Mouse (Mus musculus) liver, postnatal 0 days (tissue): ENCODE data around the gene Csnk1d. TPM values are rescaled to one million over a fixed set of nuclear protein-coding genes. Genes with fewer than 3 reads are reported as not detected.

ENCODE experiments used
- ATAC-seq: fragments of 200-750 bp; cut with Nextera tagmentation; 2 replicates; pipeline ENCODE4 v1.8.0; 2017; ENCODE audit warnings: mild to moderate bottlenecking, moderate library complexity
- DNase-seq: peaks from one replicate; pipeline ENCODE4 v3.0.0-alpha.2; 2016
- H3K27ac ChIP-seq: fragments of 300-500 bp; sonication (generic); 2 replicates; pipeline ENCODE4 v1.5.1; 2014; ENCODE audit warnings: antibody characterized with exemption, moderate library complexity, mild to moderate bottlenecking, low read depth
- H3K27me3 ChIP-seq: fragments of 300-500 bp; sonication (generic); 2 replicates; pipeline ENCODE4 v1.6.1; 2014; ENCODE audit warnings: low read length, control low read depth, mixed read lengths; ENCODE audit not compliant: insufficient read depth
- H3K36me3 ChIP-seq: fragments of 300-500 bp; sonication (generic); replicated peaks from 2 replicates; pipeline ENCODE4 v1.6.1; 2014; ENCODE audit warnings: mild to moderate bottlenecking, control low read depth, low read length, moderate library complexity, mixed read lengths; ENCODE audit not compliant: insufficient read depth
- H3K4me1 ChIP-seq: fragments of 300-500 bp; sonication (generic); 2 replicates; pipeline ENCODE4 v1.6.1; 2014; ENCODE audit warnings: antibody characterized with exemption, mild to moderate bottlenecking, control low read depth; ENCODE audit not compliant: insufficient read depth
- H3K4me2 ChIP-seq: fragments of 300-500 bp; sonication (generic); 2 replicates; pipeline ENCODE4 v1.6.1; 2014; ENCODE audit warnings: low read depth, mild to moderate bottlenecking, low read length, moderate library complexity, mixed read lengths
- H3K4me3 ChIP-seq: fragments of 300-500 bp; sonication (generic); 2 replicates; pipeline ENCODE4 v1.5.1; 2014; ENCODE audit warnings: low read depth, low read length
- H3K9ac ChIP-seq: fragments of 300-500 bp; sonication (generic); replicated peaks from 2 replicates; pipeline ENCODE4 v1.6.1; 2014; ENCODE audit warnings: mild to moderate bottlenecking, moderate library complexity
- H3K9me3 ChIP-seq: fragments of 300-500 bp; sonication (generic); 2 replicates; pipeline ENCODE4 v1.6.1; 2016; ENCODE audit warnings: mild to moderate bottlenecking, control low read depth, low read length, mixed read lengths
- CTCF ChIP-seq: sonication (generic); IDR thresholded peaks from 2 replicates; pipeline ENCODE4 v1.5.1; 2016; ENCODE audit warnings: antibody characterized with exemption, low read depth
- EP300 ChIP-seq: IDR thresholded peaks from 2 replicates; pipeline ENCODE4 v1.6.1; 2016; ENCODE audit warnings: antibody characterized with exemption, low read depth, mild to moderate bottlenecking
- WGBS: fragments of 180-500 bp; shearing (Covaris S2); extraction: QIAGEN DNeasy Blood & Tissue Kit; methylation state at CpG from one replicate; pipeline ENCODE4 v1.1.7; 2014; ENCODE audit not compliant: insufficient replicate concordance; 5-methylcytosine and 5-hydroxymethylcytosine counted together
- polyA plus RNA-seq: library from polyadenylated mRNA; unstranded; fragments of >200 nt; fragmentation: Nextera tagmentation; extraction: Ambion mirVana; gene quantifications from 2 replicates; pipeline ENCODE4 v1.2.1, GENCODE M21; 2015

The Csnk1d gene
- polyA plus RNA-seq, 1 experiment from 2014 or later, result 30.0 TPM

DNA sequence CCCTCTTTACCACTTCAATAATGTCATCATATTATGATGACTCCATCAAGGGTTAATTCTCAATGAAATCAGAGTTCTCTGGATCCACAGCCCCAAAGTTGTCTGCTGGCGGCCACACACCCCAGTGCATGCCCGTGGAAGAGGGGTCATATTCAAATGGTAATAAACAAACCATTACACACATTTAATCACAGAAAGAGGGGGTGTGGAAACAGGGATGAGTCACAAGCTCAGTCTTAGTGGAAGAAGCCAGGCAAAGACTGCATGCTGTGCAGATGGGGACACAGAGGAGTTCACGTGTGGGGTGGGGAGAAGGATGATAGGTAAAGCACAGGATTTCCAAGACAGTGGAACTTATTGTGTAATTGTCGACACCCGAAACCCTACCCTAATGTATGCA is 13.2 kb upstream of the Csnk1d start:
- no peak for DNase-seq
- no peak for ATAC-seq
- no peak overlapping the region for H3K27ac ChIP-seq

DNA sequence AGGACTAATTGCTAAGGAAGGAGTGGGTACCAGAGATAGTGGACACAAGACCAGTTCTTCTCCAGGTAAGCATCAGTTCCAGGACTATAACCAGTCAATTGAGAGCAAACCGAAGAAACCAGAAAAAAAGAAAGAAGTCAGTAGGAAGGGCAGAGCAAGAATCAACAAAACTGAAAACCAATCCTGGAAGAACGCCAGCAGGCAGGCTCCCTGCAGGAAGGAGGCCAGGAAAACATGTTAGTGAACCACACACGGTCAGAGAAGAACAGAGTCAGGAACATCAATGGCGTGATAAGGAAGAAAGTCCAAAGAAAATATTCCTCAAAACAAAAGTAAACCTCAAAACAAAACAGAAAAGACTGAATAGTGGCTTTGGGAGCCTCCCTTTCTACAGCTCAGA is 10.8 kb upstream of the Csnk1d start:
- H3K4me3 ChIP-seq, result no peak overlapping the region
- 41% methylated on average over 4 of the region's 4 CpGs for WGBS
- H3K4me2 ChIP-seq, result no peak overlapping the region
- H3K27me3 ChIP-seq, result no peaks in the 10 kb centered on the region
- no peaks in the 10 kb centered on the region for H3K36me3 ChIP-seq
- peaks cover 4% of the 10 kb centered on the region for H3K4me1 ChIP-seq
- H3K27ac ChIP-seq, result no peak overlapping the region
- DNase-seq (no peak), ATAC-seq (no peak)
- H3K9ac ChIP-seq, result no peak overlapping the region
- no peak for TF ChIP-seq CTCF
- TF ChIP-seq EP300, result no peak
- H3K9me3 ChIP-seq, result no peaks in the 10 kb centered on the region

More for the DNA sequence above, 13.2 kb upstream of the Csnk1d start:
- H3K9ac ChIP-seq, result no peak overlapping the region
- H3K9me3 ChIP-seq, result no peaks in the 10 kb centered on the region
- no peaks in the 10 kb centered on the region for H3K27me3 ChIP-seq
- H3K36me3 ChIP-seq, result no peaks in the 10 kb centered on the region
- H3K4me2 ChIP-seq, result no peak overlapping the region
- no peak overlapping the region for H3K4me3 ChIP-seq
- no peak for TF ChIP-seq EP300
- no peak for TF ChIP-seq CTCF
- H3K4me1 ChIP-seq, result peaks cover 4% of the 10 kb centered on the region
- WGBS, result 61% methylated on average over 5 of the region's 5 CpGs

DNA sequence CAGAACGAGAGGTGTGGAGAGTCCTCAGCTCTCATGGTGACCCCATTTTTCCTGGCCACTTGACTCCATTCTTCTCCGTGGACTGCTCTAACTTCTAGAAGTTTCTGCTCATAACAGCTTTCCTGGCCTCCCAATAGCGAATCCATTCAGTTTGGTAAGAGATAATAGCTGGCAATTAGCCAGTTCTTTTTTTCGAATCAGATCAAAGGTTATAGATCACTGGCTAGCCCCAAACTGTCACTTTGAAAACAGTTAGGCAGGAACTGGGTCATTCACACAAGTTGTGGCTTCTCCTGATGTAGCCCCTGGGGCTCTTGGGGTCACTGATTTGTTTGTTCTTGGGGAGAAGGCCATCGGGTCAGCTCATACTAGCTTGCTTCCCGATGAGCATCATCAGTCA is 3.6 kb upstream of the Csnk1d start:
- ATAC-seq (no peak), DNase-seq (no peak)
- TF ChIP-seq CTCF (no peak), EP300 (no peak)
- Histone ChIP-seq H3K9ac (no peak overlapping the region), H3K36me3 (no peaks in the 10 kb centered on the region), H3K4me3 (no peak overlapping the region), H3K27ac (peak overlapping the region; percentile 39; the same call in 1 of the 2 replicates), H3K9me3 (no peaks in the 10 kb centered on the region), H3K4me1 (peaks cover 37% of the 10 kb centered on the region), H3K4me2 (peak overlapping the region; percentile 13; the same call in 1 of the 2 replicates), H3K27me3 (no peaks in the 10 kb centered on the region)
- 65% methylated on average over 6 of the region's 6 CpGs for WGBS

DNA sequence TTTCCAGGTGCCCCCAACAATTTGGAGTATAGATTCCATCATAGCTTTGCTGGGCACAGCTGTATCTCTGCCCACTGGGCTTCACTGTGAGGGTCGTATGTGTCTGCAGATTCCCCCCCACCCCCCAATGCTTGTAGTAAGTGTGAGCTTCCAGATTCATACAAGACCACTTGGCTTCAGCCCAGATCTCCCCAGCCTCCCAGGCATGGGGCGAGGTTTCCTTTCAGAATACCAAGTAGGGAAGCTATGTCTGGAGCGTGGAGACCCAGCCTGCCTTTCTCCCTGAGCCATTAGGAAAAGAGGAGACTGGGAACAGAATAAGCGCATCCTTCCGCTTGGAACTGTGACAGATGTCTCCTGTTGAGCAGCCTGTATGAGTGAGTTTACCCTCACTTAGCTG is 2.5 kb upstream of the Csnk1d start:
- DNase-seq, result no peak
- Histone ChIP-seq H3K9me3 (no peaks in the 10 kb centered on the region), H3K9ac (no peak overlapping the region), H3K4me2 (no peak overlapping the region), H3K27ac (no peak overlapping the region), H3K27me3 (no peaks in the 10 kb centered on the region), H3K4me1 (peaks cover 47% of the 10 kb centered on the region), H3K36me3 (no peaks in the 10 kb centered on the region), H3K4me3 (no peak overlapping the region)
- ATAC-seq, result no peak
- WGBS, result 81% methylated on average over 5 of the region's 5 CpGs
- TF ChIP-seq CTCF (no peak), EP300 (no peak)

DNA sequence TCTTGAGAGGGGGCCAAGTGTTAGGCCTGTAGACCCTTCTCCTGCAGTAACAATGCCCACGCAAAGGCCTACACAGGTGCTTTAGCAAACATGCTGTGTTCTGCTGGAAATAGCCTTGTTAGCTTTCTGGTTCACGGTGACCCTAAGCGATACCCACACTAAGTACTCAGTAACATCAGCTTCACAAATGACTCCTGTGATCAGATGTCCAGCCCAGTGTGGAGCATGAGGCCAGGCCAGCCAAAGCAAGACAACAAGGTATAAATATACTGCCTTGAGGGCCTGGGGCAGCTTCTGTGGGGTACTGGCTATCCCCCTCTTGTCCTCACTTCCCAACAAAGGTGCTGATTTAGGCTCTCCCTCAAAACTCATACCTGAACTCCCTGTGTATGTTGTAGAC is 1.9 kb upstream of the Csnk1d start:
- TF ChIP-seq EP300, result no peak
- TF ChIP-seq CTCF, result no peak
- H3K9ac ChIP-seq, result no peak overlapping the region
- 0 out of 2 replicates have a peak overlapping the region, but pooled peaks have one; percentile 7 for H3K27ac ChIP-seq
- H3K27me3 ChIP-seq, result no peaks in the 10 kb centered on the region
- H3K9me3 ChIP-seq, result no peaks in the 10 kb centered on the region
- DNase-seq (no peak), ATAC-seq (no peak)
- H3K36me3 ChIP-seq, result no peaks in the 10 kb centered on the region
- H3K4me1 ChIP-seq, result peaks cover 50% of the 10 kb centered on the region
- 73% methylated on average over 3 of the region's 3 CpGs for WGBS
- H3K4me3 ChIP-seq, result no peak overlapping the region
- H3K4me2 ChIP-seq, result peak overlapping the region; percentile 87

DNA sequence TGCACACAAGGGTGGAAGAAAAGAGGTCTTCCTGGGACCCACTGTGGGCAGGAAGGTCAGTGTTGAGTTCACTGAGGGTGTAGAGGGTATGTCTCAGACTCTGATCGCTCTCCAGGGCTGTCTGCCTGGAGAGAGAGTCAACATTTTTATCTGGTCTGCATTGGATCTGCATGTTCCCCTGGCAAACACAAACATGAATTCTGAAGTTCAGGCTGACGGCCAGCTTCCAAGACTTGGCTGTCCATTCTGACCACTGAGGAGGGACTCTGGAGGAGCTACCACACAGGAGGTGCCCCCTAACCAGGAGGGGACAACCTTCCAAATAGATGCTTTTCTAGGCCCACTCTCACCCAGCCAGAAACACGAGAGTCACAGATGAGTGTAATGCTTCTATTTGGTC is 661 bp upstream of the Csnk1d start:
- Histone ChIP-seq H3K36me3 (peaks cover 5% of the 10 kb centered on the region; the same call in 1 of the 2 replicates), H3K27me3 (no peaks in the 10 kb centered on the region), H3K4me2 (peak overlapping the region; percentile 87), H3K4me1 (peaks cover 53% of the 10 kb centered on the region), H3K9ac (peak overlapping the region; percentile 100), H3K9me3 (no peaks in the 10 kb centered on the region), H3K4me3 (peak overlapping the region; percentile 94), H3K27ac (peak overlapping the region; percentile 99)
- DNase-seq, result no peak
- ATAC-seq, result peak; percentile 6; the same call in 1 of the 2 replicates
- no peak for TF ChIP-seq CTCF
- TF ChIP-seq EP300, result no peak
- 45% methylated on average over 3 of the region's 3 CpGs for WGBS
